In genomic region chr14:52451138-52451537, GRCm38 (mm10) we compare ENCODE assay signal across 19 mouse cellular contexts. TPM values are rescaled to one million over a fixed set of nuclear protein-coding genes. Genes with fewer than 3 reads are reported as not detected.
A peak's percentile ranks its signal among the peaks of the same experiment; 100 is the strongest.
DNase-seq lines count a peak whose midpoint lies in the region; ATAC-seq and TF ChIP-seq lines count a peak whose summit lies in the region.
"Had no signal": no experiment of that assay in that cellular context is flagged by ENCODE, and none has a peak within 500 bp of the region (broad histone marks: within the 10 kb centered on the region; RNA-seq: fewer than 3 reads in every experiment).

No protein-coding gene starts in this region.

- no peaks in the 10 kb centered on the region for H3K27me3 ChIP-seq in MEL (ENCODE audit: control insufficient read depth in 1 of 2, insufficient read depth in 2 of 2, low read length in 2 of 2)
- no peaks in the 10 kb centered on the region for H3K27me3 ChIP-seq in megakaryocyte, embryonic 14.5 days (replicated peaks)
- H3K27me3 ChIP-seq: embryonic facial prominence, embryonic 15.5 days; liver, embryonic 15.5 days had no signal

- peaks cover 0 to 12% of the 10 kb centered on the region in 2 experiments; a peak in 2 of 4 replicates for H3K36me3 ChIP-seq in MEL (ENCODE audit: control insufficient read depth in 1 of 2, insufficient read depth in 2 of 2, low read length in 2 of 2)
- H3K36me3 ChIP-seq in megakaryocyte, embryonic 14.5 days (replicated peaks; ENCODE audit: low read length): no peaks in the 10 kb centered on the region
- H3K36me3 ChIP-seq: embryonic facial prominence, embryonic 15.5 days; liver, embryonic 15.5 days had no signal

- H3K4me1 ChIP-seq in MEL (ENCODE audit: control insufficient read depth in 1 of 2, insufficient read depth in 2 of 2, low read length in 2 of 2): peaks cover 2 to 14% of the 10 kb centered on the region in 2 experiments; a peak in 3 of 4 replicates
- H3K4me1 ChIP-seq in megakaryocyte, embryonic 14.5 days: peaks cover 14% of the 10 kb centered on the region
- H3K4me1 ChIP-seq: embryonic facial prominence, embryonic 15.5 days; liver, embryonic 15.5 days had no signal

- TF ChIP-seq EP300 in MEL (IDR thresholded peaks at IDR 0.05; ENCODE audit: low read depth in 1 of 2, low read length in 2 of 2): peak; percentile 94 to 95

- peak overlapping the region; percentile 48 for H3K9ac ChIP-seq in MEL (ENCODE audit: control insufficient read depth, low read depth, low read length, poor library complexity, severe bottlenecking)
- H3K9ac ChIP-seq: embryonic facial prominence, embryonic 15.5 days; liver, embryonic 15.5 days had no signal

- peak; percentile 46 for DNase-seq in CD4-positive helper T cell, adult 2 months (ENCODE audit: low read depth, low spot score)
- peak; percentile 96 for DNase-seq in MEL (ENCODE audit: low read depth, low spot score)
- DNase-seq in thymus, postnatal 10 days (ENCODE audit: low spot score in 2 of 2): peak; percentile 11 to 26
- no peak for DNase-seq in urinary bladder, adult 2 months (ENCODE audit: low spot score)
- no peak for DNase-seq in cerebellum, postnatal 14 days
- DNase-seq: cerebellum, postnatal 36 days; gastrocnemius, adult 2 months; kidney, adult 2 months; layer of hippocampus, adult 9-11 months had no signal

- TF ChIP-seq CTCF in MEL (IDR thresholded peaks at IDR 0.05 in 2 of 3, conservative IDR thresholded peaks at IDR 0.05 in 1 of 3; ENCODE audit: control insufficient read depth in 1 of 3, insufficient read depth in 1 of 3, low read depth in 2 of 3, low read length in 3 of 3, poor library complexity in 1 of 3, severe bottlenecking in 1 of 3): no peak

- peak overlapping the region; percentile 36 to 54 for H3K4me3 ChIP-seq in MEL (ENCODE audit: control insufficient read depth in 1 of 2, insufficient read depth in 1 of 2, low read depth in 2 of 2, low read length in 2 of 2)
- peak overlapping the region; percentile 83 for H3K4me3 ChIP-seq in megakaryocyte, embryonic 14.5 days (replicated peaks)
- H3K4me3 ChIP-seq: embryonic facial prominence, embryonic 15.5 days; gastrocnemius, adult 2 months; liver, embryonic 15.5 days; myocyte had no signal

- no peak for TF ChIP-seq POLR2A in MEL (IDR thresholded peaks at IDR 0.05; ENCODE audit: control insufficient read depth in 1 of 2, insufficient read depth in 1 of 2, low read depth in 1 of 2, low read length in 2 of 2, poor library complexity in 1 of 2)

- ATAC-seq in cerebellum, adult (ENCODE audit: insufficient number of reproducible peaks, low FRiP score, low TSS enrichment): no peak
- ATAC-seq: forebrain, embryonic 14.5 days had no signal

- no peaks in the 10 kb centered on the region for H3K79me2 ChIP-seq in MEL (ENCODE audit: control insufficient read depth, insufficient read depth, low read length, poor library complexity)

- H3K9me3 ChIP-seq in MEL (replicated peaks; ENCODE audit: insufficient read depth, low read length): no peaks in the 10 kb centered on the region
- H3K9me3 ChIP-seq in megakaryocyte, embryonic 14.5 days: no peaks in the 10 kb centered on the region
- H3K9me3 ChIP-seq: embryonic facial prominence, embryonic 15.5 days; liver, embryonic 15.5 days had no signal

- peak overlapping the region; percentile 68 for H3K27ac ChIP-seq in MEL (ENCODE audit: control insufficient read depth, low read depth, low read length)
- H3K27ac ChIP-seq: embryonic facial prominence, embryonic 15.5 days; gastrocnemius, adult 2 months; liver, embryonic 15.5 days had no signal

- no peak for TF ChIP-seq RAD21 in MEL (IDR thresholded peaks at IDR 0.05; ENCODE audit: low read depth, low read length)

TF ChIP-seq in MEL, 35 proteins besides CTCF, POLR2A, EP300 and RAD21 (continues in another document):
- TF ChIP-seq NELFE (IDR thresholded peaks at IDR 0.05; ENCODE audit: low read depth, low read length): no peak
- peak; percentile 94 for TF ChIP-seq GATA1 (IDR thresholded peaks at IDR 0.05; ENCODE audit: low read depth, low read length)
- TF ChIP-seq ZKSCAN1 (IDR thresholded peaks at IDR 0.05; ENCODE audit: low read depth, low read length): no peak
- peak; percentile 57; the same call in 1 of the 2 replicates for TF ChIP-seq ELF1 (IDR thresholded peaks at IDR 0.05; ENCODE audit: low read depth, low read length)
- TF ChIP-seq CHD2 (IDR thresholded peaks at IDR 0.05; ENCODE audit: low read length): no peak
- TF ChIP-seq GABPA (IDR thresholded peaks at IDR 0.05; ENCODE audit: low read depth, low read length): no peak
- TF ChIP-seq POLR2AphosphoS2 (IDR thresholded peaks at IDR 0.05; ENCODE audit: low read length): no peak
- no peak for TF ChIP-seq JUND (IDR thresholded peaks at IDR 0.05; ENCODE audit: low read depth, low read length)
- no peak for TF ChIP-seq MAZ (IDR thresholded peaks at IDR 0.05; ENCODE audit: low read depth, low read length)
- no peak for TF ChIP-seq KAT2A (conservative IDR thresholded peaks at IDR 0.05; ENCODE audit: low read depth, low read length)
- 0 out of 2 replicates have a peak, but pooled peaks have one; percentile 39 for TF ChIP-seq HCFC1 (IDR thresholded peaks at IDR 0.05; ENCODE audit: low read depth, low read length)
- TF ChIP-seq RCOR1 (IDR thresholded peaks at IDR 0.05; ENCODE audit: low read depth, low read length): peak; percentile 89
- TF ChIP-seq ZNF384 (IDR thresholded peaks at IDR 0.05; ENCODE audit: low read depth, low read length): no peak
- TF ChIP-seq MAFK (IDR thresholded peaks at IDR 0.05; ENCODE audit: borderline replicate concordance, low read depth, low read length): no peak
- no peak for TF ChIP-seq CHD1 (IDR thresholded peaks at IDR 0.05; ENCODE audit: low read depth, low read length)
- no peak for TF ChIP-seq MXI1 (IDR thresholded peaks at IDR 0.05; ENCODE audit: low read depth, low read length)
- TF ChIP-seq POLR2AphosphoS5 (IDR thresholded peaks at IDR 0.05; ENCODE audit: borderline replicate concordance, low read depth, low read length): no peak
- TF ChIP-seq NRF1 (IDR thresholded peaks at IDR 0.05; ENCODE audit: insufficient read depth, low read depth, low read length, poor library complexity, severe bottlenecking): no peak
- TF ChIP-seq MAX (IDR thresholded peaks at IDR 0.05; ENCODE audit: low read length): no peak
- peak; percentile 93 for TF ChIP-seq ETS1 (IDR thresholded peaks at IDR 0.05; ENCODE audit: low read depth, low read length)
- no peak for TF ChIP-seq ZC3H11A (IDR thresholded peaks at IDR 0.05; ENCODE audit: low read depth, low read length)
- no peak for TF ChIP-seq ZMIZ1 (IDR thresholded peaks at IDR 0.05; ENCODE audit: low read depth, low read length)
- peak; percentile 62; the same call in 1 of the 2 replicates for TF ChIP-seq MYC (IDR thresholded peaks at IDR 0.05; ENCODE audit: low read depth, low read length)
- peak; percentile 76 for TF ChIP-seq SIN3A (IDR thresholded peaks at IDR 0.05; ENCODE audit: low read length)
- TF ChIP-seq SMC3 (IDR thresholded peaks at IDR 0.05; ENCODE audit: low read depth, low read length): no peak
- no peak for TF ChIP-seq MYB (IDR thresholded peaks at IDR 0.05; ENCODE audit: low read depth, low read length)
- peak; percentile 70 for TF ChIP-seq TAL1 (IDR thresholded peaks at IDR 0.05; ENCODE audit: low read length)
- TF ChIP-seq E2F4 (IDR thresholded peaks at IDR 0.05; ENCODE audit: borderline replicate concordance, low read depth, low read length): no peak
- TF ChIP-seq TBP (IDR thresholded peaks at IDR 0.05; ENCODE audit: low read depth, low read length): 0 out of 2 replicates have a peak, but pooled peaks have one; percentile 40
- TF ChIP-seq TCF12 (IDR thresholded peaks at IDR 0.05; ENCODE audit: low read depth, low read length): peak; percentile 83
- no peak for TF ChIP-seq USF1 (IDR thresholded peaks at IDR 0.05; ENCODE audit: low read depth, low read length)
- no peak for TF ChIP-seq MEF2A (IDR thresholded peaks at IDR 0.05; ENCODE audit: extremely low read depth, insufficient replicate concordance, low read depth, low read length, poor library complexity, severe bottlenecking)
- no peak for TF ChIP-seq USF2 (IDR thresholded peaks at IDR 0.05; ENCODE audit: borderline replicate concordance in 1 of 2, insufficient read depth in 1 of 2, low read depth in 1 of 2, low read length in 2 of 2)

RNA-seq across cellular contexts. Expression of gene Olfr1509, which starts 8.3 kb away (rescaled TPM):
- total RNA-seq in MEL (2012; rRNA removed): not detected in 2 replicates
- not detected for polyA plus RNA-seq in MEL (2012; ENCODE audit: insufficient read depth in 1 of 2, insufficient read length in 2 of 2, low read depth in 1 of 2, low replicate concordance in 2 of 2, missing spikeins in 1 of 2)
- not detected in 2 replicates for polyA plus RNA-seq in megakaryocyte, embryonic 14.5 days (2012; ENCODE audit: insufficient read depth, low replicate concordance)
- not detected in 2 replicates for polyA plus RNA-seq in urinary bladder, adult 2 months (2012; rRNA removed)
- total RNA-seq: gastrocnemius, adult 2 months; left cerebral cortex, postnatal 36 days had no signal
- polyA plus RNA-seq: embryonic facial prominence, embryonic 15.5 days; forebrain, embryonic 14.5 days; heart, embryonic 11.5 days; hindbrain, embryonic 11.5 days; kidney, adult 2 months; liver, embryonic 15.5 days; myocyte had no signal

RNA-seq across cellular contexts. Expression of gene Olfr1508, which starts 16.2 kb away (rescaled TPM):
- total RNA-seq in MEL (2012; rRNA removed): not detected in 2 replicates
- not detected for polyA plus RNA-seq in MEL (2012; ENCODE audit: insufficient read depth in 1 of 2, insufficient read length in 2 of 2, low read depth in 1 of 2, low replicate concordance in 2 of 2, missing spikeins in 1 of 2)
- not detected in 2 replicates for polyA plus RNA-seq in megakaryocyte, embryonic 14.5 days (2012; ENCODE audit: insufficient read depth, low replicate concordance)
- not detected in 2 replicates for polyA plus RNA-seq in urinary bladder, adult 2 months (2012; rRNA removed)
- total RNA-seq: gastrocnemius, adult 2 months; left cerebral cortex, postnatal 36 days had no signal
- polyA plus RNA-seq: embryonic facial prominence, embryonic 15.5 days; forebrain, embryonic 14.5 days; heart, embryonic 11.5 days; hindbrain, embryonic 11.5 days; kidney, adult 2 months; liver, embryonic 15.5 days; myocyte; testis, adult 2 months had no signal

RNA-seq across cellular contexts. Expression of gene Olfr1510, which starts 37.0 kb away (rescaled TPM):
- not detected in 2 replicates for total RNA-seq in MEL (2012; rRNA removed)
- polyA plus RNA-seq in MEL (2012; ENCODE audit: insufficient read depth in 1 of 2, insufficient read length in 2 of 2, low read depth in 1 of 2, low replicate concordance in 2 of 2, missing spikeins in 1 of 2): not detected
- not detected in 2 replicates for polyA plus RNA-seq in megakaryocyte, embryonic 14.5 days (2012; ENCODE audit: insufficient read depth, low replicate concordance)
- not detected in 2 replicates for polyA plus RNA-seq in urinary bladder, adult 2 months (2012; rRNA removed)
- total RNA-seq: gastrocnemius, adult 2 months; left cerebral cortex, postnatal 36 days had no signal
- polyA plus RNA-seq: forebrain, embryonic 14.5 days; heart, embryonic 11.5 days; hindbrain, embryonic 11.5 days; kidney, adult 2 months; liver, embryonic 15.5 days; myocyte; testis, adult 2 months had no signal

RNA-seq across cellular contexts. Expression of gene Olfr1507, which starts 44.4 kb away (rescaled TPM):
- not detected in 2 replicates for total RNA-seq in MEL (2012; rRNA removed)
- polyA plus RNA-seq in MEL (2012; ENCODE audit: insufficient read depth in 1 of 2, insufficient read length in 2 of 2, low read depth in 1 of 2, low replicate concordance in 2 of 2, missing spikeins in 1 of 2): not detected
- polyA plus RNA-seq in megakaryocyte, embryonic 14.5 days (2012; ENCODE audit: insufficient read depth, low replicate concordance): not detected in 2 replicates
- not detected in 2 replicates for polyA plus RNA-seq in urinary bladder, adult 2 months (2012; rRNA removed)
- total RNA-seq: gastrocnemius, adult 2 months; left cerebral cortex, postnatal 36 days had no signal
- polyA plus RNA-seq: embryonic facial prominence, embryonic 15.5 days; forebrain, embryonic 14.5 days; heart, embryonic 11.5 days; hindbrain, embryonic 11.5 days; kidney, adult 2 months; liver, embryonic 15.5 days; myocyte; testis, adult 2 months had no signal

RNA-seq across cellular contexts. Expression of gene Olfr1511, which starts 54.0 kb away (rescaled TPM):
- total RNA-seq in MEL (2012; rRNA removed): not detected in 2 replicates
- not detected for polyA plus RNA-seq in MEL (2012; ENCODE audit: insufficient read depth in 1 of 2, insufficient read length in 2 of 2, low read depth in 1 of 2, low replicate concordance in 2 of 2, missing spikeins in 1 of 2)
- polyA plus RNA-seq in megakaryocyte, embryonic 14.5 days (2012; ENCODE audit: insufficient read depth, low replicate concordance): not detected in 2 replicates
- not detected in 2 replicates for polyA plus RNA-seq in urinary bladder, adult 2 months (2012; rRNA removed)
- total RNA-seq: gastrocnemius, adult 2 months; left cerebral cortex, postnatal 36 days had no signal
- polyA plus RNA-seq: forebrain, embryonic 14.5 days; heart, embryonic 11.5 days; hindbrain, embryonic 11.5 days; kidney, adult 2 months; liver, embryonic 15.5 days; myocyte; testis, adult 2 months had no signal

Comparison
In these comparisons a context has a peak if more than half of its experiments do, and no peak if none do; other contexts are left out.
1. DNase-seq: peak in CD4-positive helper T cell, adult 2 months (single experiment), MEL (single experiment) and thymus, postnatal 10 days (2 of 2); none in urinary bladder, adult 2 months (single experiment) and cerebellum, postnatal 14 days (0 of 2).